Mouse (Mus musculus) E14TG2a.4 (cell line): ENCODE measurements around the gene Ttll4.

Source experiments
- H3K27me3 ChIP-seq: 2 replicates; pipeline ENCODE4 v1.6.1; 2014; ENCODE audit warnings: low read length, control low read depth; ENCODE audit not compliant: insufficient read depth
- H3K36me3 ChIP-seq: 2 replicates; pipeline ENCODE4 v1.6.1; 2014; ENCODE audit warnings: low read length, control low read depth; ENCODE audit not compliant: insufficient read depth
- H3K4me1 ChIP-seq: replicated peaks from 2 replicates; pipeline ENCODE4 v1.6.1; 2014; ENCODE audit warnings: low read depth, low read length, control low read depth
- H3K4me3 ChIP-seq: replicated peaks from 2 replicates; pipeline ENCODE4 v1.5.1; 2014; ENCODE audit warnings: mild to moderate bottlenecking, low read length
- H3K9me3 ChIP-seq: 2 replicates; pipeline ENCODE4 v1.6.1; 2014; ENCODE audit warnings: low read length, control low read depth
- CTCF ChIP-seq: conservative IDR thresholded peaks from 2 replicates; pipeline ENCODE4 v1.5.1; 2014; ENCODE audit warnings: low read length
- NANOG ChIP-seq: IDR thresholded peaks from 2 replicates; pipeline ENCODE4 v1.6.1; 2014; ENCODE audit warnings: borderline replicate concordance, low read length, mixed read lengths
- POU5F1 ChIP-seq: IDR thresholded peaks from 2 replicates; pipeline ENCODE4 v1.6.1; 2014; ENCODE audit warnings: low read length, borderline replicate concordance

The Ttll4 gene

DNA sequence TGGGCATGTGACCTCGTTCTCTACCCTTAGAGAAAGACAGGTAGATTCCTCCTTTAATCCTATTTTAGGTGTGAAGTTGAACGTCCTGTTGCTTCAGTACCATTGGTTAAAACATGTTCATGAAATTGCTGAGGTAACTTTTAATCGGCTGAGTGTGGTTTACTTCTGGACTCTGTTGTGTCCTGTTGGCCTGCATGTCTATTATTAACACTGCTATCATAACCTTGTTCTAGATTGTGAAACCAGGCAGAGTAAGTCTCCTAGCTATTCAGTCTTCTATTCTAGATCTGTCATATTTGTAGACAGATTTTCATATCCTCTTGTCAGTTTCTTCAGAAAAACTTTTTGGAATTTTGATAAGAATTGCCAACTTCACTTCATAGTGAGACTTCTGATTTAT lies 6.8 kb downstream of the Ttll4 start:
- no peaks in the 10 kb centered on the region for H3K27me3 ChIP-seq
- TF ChIP-seq POU5F1 (no peak), NANOG (no peak), CTCF (no peak)
- no peaks in the 10 kb centered on the region for H3K9me3 ChIP-seq
- peaks cover 11% of the 10 kb centered on the region; the same call in 1 of the 2 replicates for H3K36me3 ChIP-seq
- no peak overlapping the region for H3K4me3 ChIP-seq
- H3K4me1 ChIP-seq = no peaks in the 10 kb centered on the region

DNA sequence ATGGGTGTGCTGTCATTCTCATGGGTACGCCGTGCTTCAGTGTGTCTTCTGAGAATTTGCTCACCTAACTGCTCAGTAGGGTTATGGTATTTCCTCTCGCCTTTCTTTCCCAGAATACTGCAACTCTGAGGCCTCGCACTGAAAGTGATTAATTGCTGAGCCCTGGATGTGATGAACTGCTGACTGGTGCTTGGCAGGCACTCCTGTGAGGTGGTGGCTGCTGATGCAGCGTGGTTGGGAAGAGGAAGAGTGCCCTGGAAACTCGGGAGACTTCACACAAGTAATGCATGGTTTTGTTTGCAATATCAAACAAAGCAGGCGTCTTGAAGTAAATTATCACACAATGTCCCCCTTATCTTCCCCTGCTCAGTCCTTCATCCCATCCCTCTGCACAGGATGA lies 11.2 kb downstream of the Ttll4 start:
- Histone ChIP-seq H3K27me3 (no peaks in the 10 kb centered on the region), H3K4me3 (no peak overlapping the region), H3K4me1 (no peaks in the 10 kb centered on the region), H3K36me3 (peaks cover 11% of the 10 kb centered on the region; the same call in 1 of the 2 replicates), H3K9me3 (no peaks in the 10 kb centered on the region)
- TF ChIP-seq NANOG (no peak), POU5F1 (no peak), CTCF (no peak)

DNA sequence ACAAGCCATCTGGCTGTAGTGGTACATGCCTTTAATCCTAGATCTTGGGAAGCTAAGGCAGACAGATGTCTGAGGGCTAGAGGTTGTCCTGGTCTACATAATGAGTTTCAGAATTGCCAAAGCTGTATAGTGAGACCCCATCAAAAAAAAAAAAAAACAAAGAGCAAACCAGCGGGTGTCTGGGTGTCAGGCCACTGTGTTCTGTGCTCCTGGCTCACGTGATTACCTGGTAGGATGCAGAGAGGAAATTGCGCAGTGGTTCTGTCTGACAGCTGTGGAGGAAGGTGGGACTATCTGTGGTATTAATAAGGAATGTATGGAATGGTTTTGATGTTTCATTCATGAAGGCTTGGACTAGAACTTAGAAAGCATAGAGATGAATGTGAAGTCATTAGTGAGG lies 15.3 kb downstream of the Ttll4 start:
- no peaks in the 10 kb centered on the region for H3K9me3 ChIP-seq
- H3K4me1 ChIP-seq = no peaks in the 10 kb centered on the region
- no peaks in the 10 kb centered on the region for H3K27me3 ChIP-seq
- TF ChIP-seq POU5F1 (no peak), CTCF (no peak), NANOG (no peak)
- no peak overlapping the region for H3K4me3 ChIP-seq
- H3K36me3 ChIP-seq = peaks cover 41% of the 10 kb centered on the region

DNA sequence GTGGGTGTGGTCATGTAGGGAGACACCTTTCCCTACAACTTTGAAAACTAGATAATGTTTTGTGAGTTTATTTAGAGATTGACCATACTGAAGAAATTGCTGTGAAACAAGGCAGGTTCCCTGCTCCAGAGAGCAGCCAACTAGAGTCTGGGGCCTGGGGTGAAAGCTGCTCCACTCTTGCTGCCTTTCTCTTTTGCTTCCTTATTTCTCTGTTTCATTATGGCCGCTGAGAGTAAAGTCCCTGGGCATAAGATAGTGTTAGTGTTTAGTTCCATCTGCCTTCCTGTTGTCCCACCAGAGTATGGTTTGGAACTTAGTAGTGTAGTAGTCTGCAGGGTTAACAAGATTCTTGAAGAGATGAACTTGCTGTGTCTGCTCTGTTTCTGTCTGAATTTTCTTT lies 16.3 kb downstream of the Ttll4 start:
- H3K36me3 ChIP-seq = peaks cover 39% of the 10 kb centered on the region
- no peaks in the 10 kb centered on the region for H3K4me1 ChIP-seq
- TF ChIP-seq NANOG = no peak
- TF ChIP-seq POU5F1 = no peak
- TF ChIP-seq CTCF = no peak
- H3K4me3 ChIP-seq = no peak overlapping the region
- no peaks in the 10 kb centered on the region for H3K9me3 ChIP-seq
- H3K27me3 ChIP-seq = no peaks in the 10 kb centered on the region

DNA sequence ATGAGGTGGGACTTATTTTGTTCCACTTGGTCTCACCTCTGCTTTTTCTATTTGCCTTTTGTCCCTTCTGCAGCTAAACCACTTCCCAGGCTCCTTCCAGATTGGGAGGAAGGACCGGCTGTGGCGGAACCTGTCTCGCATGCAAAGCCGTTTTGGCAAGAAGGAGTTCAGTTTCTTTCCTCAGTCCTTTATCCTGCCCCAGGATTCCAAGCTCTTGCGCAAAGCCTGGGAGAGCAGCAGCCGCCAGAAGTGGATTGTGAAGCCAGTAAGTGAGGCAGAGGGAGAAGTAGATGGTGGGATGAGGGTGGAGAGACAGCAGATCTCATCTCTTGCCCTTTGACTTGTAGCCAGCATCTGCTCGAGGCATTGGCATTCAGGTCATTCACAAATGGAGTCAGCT lies 25.6 kb downstream of the Ttll4 start:
- no peak for TF ChIP-seq POU5F1
- no peak for TF ChIP-seq CTCF
- TF ChIP-seq NANOG = no peak

DNA sequence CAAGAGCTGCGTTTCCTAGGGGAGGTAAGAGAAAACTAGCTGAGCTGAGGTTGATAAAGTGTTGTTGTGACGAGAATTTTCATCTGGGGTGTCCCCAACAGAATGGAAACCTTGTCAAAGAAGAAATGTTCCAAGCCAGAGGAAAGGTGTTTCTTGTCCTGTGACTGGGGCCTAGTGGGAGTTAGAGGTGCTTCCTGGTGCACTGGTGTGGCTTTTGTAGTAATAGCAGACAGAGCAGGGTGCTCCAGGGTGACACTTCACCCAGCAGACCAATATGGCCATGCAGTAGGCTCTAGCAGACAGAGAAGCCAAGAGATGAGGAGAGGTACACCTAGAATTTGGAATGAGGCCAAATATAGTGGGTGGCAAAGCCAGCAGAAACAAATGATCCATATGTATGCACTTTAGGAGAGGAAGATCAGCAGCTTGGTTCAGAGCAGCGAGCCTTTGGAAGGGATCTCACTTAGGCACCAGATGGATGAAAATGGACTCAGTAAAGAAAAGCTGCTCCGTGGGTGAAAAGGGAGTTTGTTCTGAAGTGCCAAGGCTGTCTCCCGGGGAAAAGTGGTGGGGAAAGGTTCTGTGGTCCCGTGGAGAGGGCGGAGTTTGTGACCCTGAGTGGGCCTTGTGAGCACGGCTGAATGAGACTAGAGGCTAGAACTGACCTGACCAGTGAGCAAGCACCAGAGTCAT lies 32.5 kb downstream of the Ttll4 start:
- H3K36me3 ChIP-seq = peaks cover 76% of the 10 kb centered on the region
- TF ChIP-seq CTCF = no peak
- no peak for TF ChIP-seq NANOG
- TF ChIP-seq POU5F1 = no peak
- H3K9me3 ChIP-seq = no peaks in the 10 kb centered on the region
- H3K27me3 ChIP-seq = no peaks in the 10 kb centered on the region
- H3K4me1 ChIP-seq = no peaks in the 10 kb centered on the region
- H3K4me3 ChIP-seq = no peak overlapping the region

More for the DNA sequence above, 25.6 kb downstream of the Ttll4 start:
- Histone ChIP-seq H3K27me3 (no peaks in the 10 kb centered on the region), H3K9me3 (no peaks in the 10 kb centered on the region), H3K4me3 (no peak overlapping the region), H3K4me1 (no peaks in the 10 kb centered on the region), H3K36me3 (peaks cover 79% of the 10 kb centered on the region)

DNA sequence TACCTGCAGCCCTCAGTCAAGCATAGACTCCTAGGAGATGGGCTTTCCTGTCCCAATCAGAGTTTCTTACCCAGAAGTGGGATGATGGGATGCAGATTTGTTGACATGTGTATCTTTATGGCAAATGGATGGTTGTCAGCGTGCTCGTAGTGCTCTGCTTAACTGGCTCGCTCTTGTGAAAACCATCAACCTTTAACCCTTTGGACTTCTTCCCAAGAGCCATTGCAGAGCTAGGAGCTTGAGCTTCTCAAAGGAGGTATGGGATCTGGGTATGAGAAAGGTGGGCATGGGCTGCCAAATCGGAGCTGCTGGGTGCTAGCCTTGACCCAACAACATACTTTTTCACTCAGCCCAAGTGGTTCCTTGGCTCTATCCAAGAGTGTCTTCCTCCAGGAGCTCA lies 34.3 kb downstream of the Ttll4 start:
- H3K36me3 ChIP-seq = peaks cover 65% of the 10 kb centered on the region
- H3K4me1 ChIP-seq = no peaks in the 10 kb centered on the region
- H3K4me3 ChIP-seq = no peak overlapping the region
- no peaks in the 10 kb centered on the region for H3K27me3 ChIP-seq
- no peaks in the 10 kb centered on the region for H3K9me3 ChIP-seq
- TF ChIP-seq POU5F1 (no peak), CTCF (no peak), NANOG (no peak)

DNA sequence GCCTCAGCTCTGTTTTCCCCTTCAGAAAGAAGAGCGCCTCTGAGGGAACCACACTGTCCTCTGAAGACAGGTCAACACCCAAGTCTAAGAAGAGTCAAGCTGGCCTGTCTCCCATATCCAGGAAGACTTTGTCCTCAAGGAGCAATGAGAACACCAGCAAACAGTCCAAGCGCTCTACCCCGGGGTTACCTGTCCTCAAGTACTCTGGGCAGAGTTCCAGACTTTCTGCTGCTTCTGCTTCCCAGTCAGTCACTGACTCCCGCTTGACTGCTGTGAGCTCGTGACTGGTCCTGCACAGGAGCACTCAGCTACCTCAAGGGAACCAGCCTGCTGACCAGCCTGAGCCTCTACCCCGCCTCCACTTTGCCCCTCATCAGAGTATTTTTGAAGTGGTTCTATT lies 35.9 kb downstream of the Ttll4 start:
- Histone ChIP-seq H3K27me3 (no peaks in the 10 kb centered on the region), H3K4me1 (no peaks in the 10 kb centered on the region), H3K36me3 (peaks cover 59% of the 10 kb centered on the region), H3K4me3 (no peak overlapping the region), H3K9me3 (no peaks in the 10 kb centered on the region)
- no peak for TF ChIP-seq CTCF
- TF ChIP-seq POU5F1 = no peak
- no peak for TF ChIP-seq NANOG

DNA sequence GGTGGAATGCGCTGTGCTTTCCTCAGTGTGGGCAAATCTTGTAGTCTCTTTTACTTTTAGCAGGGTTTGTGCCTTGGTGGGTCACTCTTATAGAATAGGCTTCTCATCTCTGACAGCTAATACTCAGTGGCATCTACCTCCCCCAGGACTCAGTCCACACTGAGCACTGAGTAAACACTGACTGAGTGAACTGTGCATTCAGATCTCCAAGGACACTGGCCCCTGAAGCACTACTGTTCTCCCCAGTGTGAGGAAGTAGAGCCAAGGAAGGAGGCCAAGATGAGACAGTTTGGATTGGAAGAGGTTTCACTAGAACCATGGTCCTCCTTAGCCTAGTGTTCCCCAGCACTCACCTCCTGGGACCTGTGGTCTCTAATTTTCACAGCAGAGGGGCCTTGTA lies 36.8 kb downstream of the Ttll4 start:
- Histone ChIP-seq H3K36me3 (peaks cover 59% of the 10 kb centered on the region), H3K27me3 (no peaks in the 10 kb centered on the region), H3K4me1 (no peaks in the 10 kb centered on the region), H3K9me3 (no peaks in the 10 kb centered on the region), H3K4me3 (no peak overlapping the region)
- TF ChIP-seq CTCF = no peak
- no peak for TF ChIP-seq POU5F1
- no peak for TF ChIP-seq NANOG

DNA sequence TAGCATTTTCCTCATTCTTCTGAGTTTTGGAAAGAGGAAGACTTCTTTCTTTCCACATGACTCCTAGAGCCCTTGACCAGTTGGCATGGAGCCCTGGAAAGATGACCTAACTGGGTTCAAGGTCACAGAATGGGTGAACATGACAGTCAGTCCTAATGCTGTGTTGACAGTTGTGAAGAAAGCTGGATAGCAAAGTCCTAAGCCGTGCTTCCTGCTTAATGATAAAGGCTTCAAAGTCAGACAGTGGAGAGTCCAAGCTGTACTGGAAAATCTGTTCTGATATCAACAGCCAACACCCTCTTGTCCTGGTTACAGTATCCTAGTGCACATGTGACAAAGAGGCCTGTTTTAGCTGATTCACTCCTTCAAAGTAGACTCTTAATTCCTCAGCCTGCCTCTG lies 37.2 kb downstream of the Ttll4 start:
- H3K4me3 ChIP-seq = no peak overlapping the region
- peaks cover 55% of the 10 kb centered on the region for H3K36me3 ChIP-seq
- no peaks in the 10 kb centered on the region for H3K4me1 ChIP-seq
- no peaks in the 10 kb centered on the region for H3K9me3 ChIP-seq
- TF ChIP-seq NANOG (no peak), POU5F1 (no peak), CTCF (no peak)
- no peaks in the 10 kb centered on the region for H3K27me3 ChIP-seq
